Mouse (Mus musculus) ES-CJ7 (cell line): ENCODE data around the gene Ankzf1.

Experiments used
- DNase-seq: peaks from one replicate; pipeline ENCODE4 v3.0.0; 2011; ENCODE audit warnings: low read depth, low spot score

The Ankzf1 gene

DNA sequence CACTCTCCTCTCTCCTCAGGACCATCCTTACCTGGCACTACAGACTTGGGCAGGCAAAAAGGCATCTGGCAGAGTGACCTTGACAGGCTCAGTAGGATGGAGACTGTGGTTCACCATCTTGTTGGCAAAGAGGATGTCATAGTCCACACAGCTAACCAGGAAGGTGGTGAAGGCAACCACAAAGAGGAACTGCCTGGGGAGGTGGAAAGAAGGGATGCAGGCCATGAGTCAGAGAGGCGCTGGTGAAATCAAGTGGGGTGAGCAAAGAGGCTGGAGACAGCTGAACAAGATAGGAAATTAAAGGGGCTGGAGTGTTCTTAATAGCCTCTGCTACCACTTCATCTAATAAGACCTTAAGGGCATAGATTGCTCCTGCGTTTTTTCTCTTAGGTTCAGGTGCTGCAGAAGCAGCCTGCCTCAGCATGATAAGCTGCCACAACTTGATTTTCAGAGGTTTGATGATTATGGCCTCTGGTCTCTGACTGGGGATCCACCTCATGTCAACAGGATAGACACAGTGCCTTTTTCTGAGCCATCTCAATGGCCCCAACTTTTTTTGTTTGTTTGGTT lies 4.0 kb upstream of the Ankzf1 start:
- no peak for DNase-seq

DNA sequence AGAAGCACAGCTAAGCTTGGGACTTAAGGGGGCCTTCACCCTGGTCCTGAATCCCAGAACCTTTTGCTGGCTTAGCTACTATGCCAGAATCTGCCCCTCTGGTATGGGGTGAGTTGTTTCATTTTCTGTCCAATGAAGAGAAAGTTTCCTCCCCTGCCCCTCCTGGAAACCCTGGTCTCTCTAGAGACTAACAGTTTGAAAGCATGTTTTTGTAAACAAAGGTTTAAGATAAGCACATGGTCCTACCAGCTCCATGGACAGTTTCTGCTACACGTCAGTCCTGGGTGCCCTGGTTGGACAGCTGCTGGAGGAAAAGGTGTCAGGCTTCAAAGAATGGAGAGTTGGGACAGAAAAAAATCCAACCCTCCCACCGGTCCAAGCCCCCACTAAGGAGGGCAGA lies 1.4 kb upstream of the Ankzf1 start:
- DNase-seq: no peak

DNA sequence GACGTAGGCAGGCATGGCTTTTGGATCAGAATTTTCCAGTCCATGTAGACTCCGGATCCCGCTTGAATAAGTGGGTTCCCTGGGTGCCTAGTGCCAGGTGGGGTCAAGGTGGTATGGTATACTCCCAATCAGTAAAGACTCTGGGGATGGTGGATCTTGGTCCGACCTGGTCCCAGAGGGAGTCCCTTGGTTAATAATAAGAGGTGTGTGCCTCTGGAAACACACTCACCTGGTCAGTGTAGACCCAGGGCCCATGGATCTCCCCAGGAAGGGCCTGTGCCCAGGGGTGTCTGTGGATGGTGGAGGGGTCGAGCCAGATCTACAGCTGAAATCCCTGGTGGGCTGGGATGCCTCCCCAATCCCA lies 711 bp upstream of the Ankzf1 start:
- no peak for DNase-seq

DNA sequence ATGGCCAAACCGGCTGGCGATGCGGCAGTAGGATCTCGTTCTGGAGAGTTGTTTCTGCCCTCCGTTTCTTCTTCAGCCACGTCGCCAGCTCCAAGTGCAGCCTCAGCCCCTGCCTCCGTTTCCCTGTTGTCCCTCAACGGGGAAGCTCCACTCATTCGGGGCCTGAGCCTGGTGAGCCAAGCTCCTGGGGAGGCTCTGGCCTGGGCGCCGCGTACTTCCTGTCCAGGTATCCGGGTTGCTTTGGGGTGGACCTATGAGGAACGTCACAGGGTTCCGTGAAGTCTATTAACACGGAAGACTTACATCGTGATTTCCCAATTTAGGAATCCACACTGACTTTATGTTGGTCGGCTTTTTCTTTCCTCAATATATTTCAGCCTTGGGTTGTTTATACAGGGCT lies 501 bp downstream of the Ankzf1 start:
- DNase-seq: no peak

GRCm38 (mm10) chr1:75201236-75201635 lies 9.3 kb downstream of the Ankzf1 start:
- no peak for DNase-seq

GRCm38 (mm10) chr1:75208967-75209678 lies 17.2 kb downstream of the Ankzf1 start:
- peak; percentile 65 for DNase-seq

- DNase-seq: peak; percentile 97
Measured at GRCm38 (mm10) chr1:75210136-75211087, 18.5 kb downstream of the Ankzf1 start, which contains the start of the genes Glb1l and Stk16. TSS of gene Glb1l (minus strand) at chr1:75210813. TSS of gene Stk16 (plus strand) at chr1:75210838.

DNA sequence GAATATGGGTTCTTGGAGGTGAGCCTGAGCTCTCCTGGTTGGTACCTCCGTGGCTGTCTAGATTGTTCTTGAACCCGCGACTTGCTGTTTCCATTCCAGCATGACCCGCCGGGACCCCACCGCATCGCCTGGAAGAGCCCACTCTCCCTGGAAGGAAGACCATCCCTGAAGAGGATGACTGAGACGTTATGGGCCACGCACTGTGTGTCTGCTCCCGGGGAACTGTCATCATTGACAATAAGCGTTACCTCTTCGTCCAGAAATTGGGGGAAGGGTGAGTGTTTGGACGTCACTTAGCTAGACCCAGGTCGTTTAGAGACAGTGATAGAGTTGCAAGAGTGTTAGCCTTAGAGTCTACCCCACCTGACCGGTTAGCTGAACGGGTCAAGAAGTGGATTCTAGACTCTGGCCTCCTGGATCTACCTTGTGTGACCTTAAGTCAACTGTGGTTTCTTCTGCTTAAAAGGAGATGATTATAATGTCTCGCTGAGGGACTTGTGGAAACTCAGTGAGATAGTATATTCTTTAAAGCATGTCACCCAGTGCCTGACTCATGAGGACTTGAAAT lies 19.3 kb downstream of the Ankzf1 start:
- DNase-seq: no peak

- no peak for DNase-seq
Measured at GRCm38 (mm10) chr1:75212542-75212941, 20.6 kb downstream of the Ankzf1 start.

DNA sequence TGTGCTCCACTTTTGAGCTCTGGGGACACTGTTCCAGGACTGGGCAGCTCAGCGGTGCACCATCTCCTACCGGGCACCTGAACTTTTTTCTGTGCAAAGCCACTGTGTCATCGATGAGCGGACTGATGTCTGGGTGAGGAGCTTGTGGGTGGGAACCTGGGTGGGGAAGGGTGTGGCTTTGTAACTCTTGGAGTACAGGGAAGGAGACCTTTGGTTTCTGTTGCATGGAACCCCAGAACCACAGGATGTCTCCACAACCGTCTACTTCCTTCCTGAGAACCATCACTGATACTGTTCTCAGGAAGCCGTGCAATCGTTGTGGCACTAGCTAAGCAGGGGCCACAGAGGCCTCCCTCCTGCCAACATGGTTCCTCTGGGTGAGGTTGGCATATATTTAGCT lies 21.1 kb downstream of the Ankzf1 start:
- DNase-seq: no peak

DNA sequence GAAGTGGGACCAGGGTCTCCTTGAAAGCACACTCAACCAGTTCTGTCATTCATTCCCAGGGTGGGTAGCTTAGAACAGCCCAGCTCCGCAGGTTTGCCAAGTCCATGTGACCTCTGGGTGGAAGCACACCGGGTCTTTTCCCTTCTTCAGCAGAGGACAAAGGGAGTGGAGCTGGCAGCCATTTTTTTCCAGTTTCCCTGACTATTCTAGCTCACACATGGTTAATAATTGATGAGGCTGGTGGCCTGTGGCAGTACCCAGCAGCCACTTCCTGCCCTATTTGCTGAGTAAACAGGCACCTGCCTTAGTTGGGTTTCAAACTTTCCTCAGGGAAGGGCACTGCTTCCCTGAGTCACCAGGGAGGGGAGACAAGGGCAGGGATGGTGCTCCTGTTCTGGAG lies 22.5 kb downstream of the Ankzf1 start:
- DNase-seq: peak; percentile 58

GRCm38 (mm10) chr1:75214886-75215285 lies 22.9 kb downstream of the Ankzf1 start:
- no peak for DNase-seq

- no peak for DNase-seq
Measured at GRCm38 (mm10) chr1:75215785-75216184, 23.8 kb downstream of the Ankzf1 start.

- no peak for DNase-seq
Measured at GRCm38 (mm10) chr1:75216797-75217585, 25.0 kb downstream of the Ankzf1 start.

GRCm38 (mm10) chr1:75217893-75218226 lies 25.9 kb downstream of the Ankzf1 start:
- DNase-seq: no peak

- DNase-seq: peak; percentile 52
Measured at GRCm38 (mm10) chr1:75218227-75219001, 26.5 kb downstream of the Ankzf1 start.

- peak; percentile 95 for DNase-seq
Measured at GRCm38 (mm10) chr1:75219078-75219477, 27.1 kb downstream of the Ankzf1 start.

DNA sequence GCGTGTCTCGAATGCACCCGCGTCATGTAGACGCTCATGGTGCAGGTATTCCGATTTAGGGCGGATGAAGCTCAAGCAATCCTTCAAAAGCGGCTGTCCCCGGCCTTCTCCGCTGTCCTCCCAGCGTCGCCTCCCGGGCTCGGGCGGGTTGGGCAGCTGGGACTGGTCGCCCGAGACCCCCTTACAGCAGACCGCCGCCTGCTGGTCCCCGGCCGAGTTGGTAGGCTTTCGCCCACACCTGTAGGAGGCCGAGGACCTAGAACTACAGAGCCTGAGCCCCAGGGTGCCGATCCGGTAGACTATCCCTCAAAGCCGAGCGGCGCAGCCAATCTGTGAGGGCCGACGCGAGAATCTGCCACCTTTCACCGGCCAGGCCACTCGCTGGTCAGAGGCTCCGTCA lies 27.6 kb downstream of the Ankzf1 start, which contains the start of gene Tuba4a:
TSS of gene Tuba4a (minus strand) at position 335 of the 400 bp plus-strand sequence.
- peak; percentile 44 for DNase-seq

DNA sequence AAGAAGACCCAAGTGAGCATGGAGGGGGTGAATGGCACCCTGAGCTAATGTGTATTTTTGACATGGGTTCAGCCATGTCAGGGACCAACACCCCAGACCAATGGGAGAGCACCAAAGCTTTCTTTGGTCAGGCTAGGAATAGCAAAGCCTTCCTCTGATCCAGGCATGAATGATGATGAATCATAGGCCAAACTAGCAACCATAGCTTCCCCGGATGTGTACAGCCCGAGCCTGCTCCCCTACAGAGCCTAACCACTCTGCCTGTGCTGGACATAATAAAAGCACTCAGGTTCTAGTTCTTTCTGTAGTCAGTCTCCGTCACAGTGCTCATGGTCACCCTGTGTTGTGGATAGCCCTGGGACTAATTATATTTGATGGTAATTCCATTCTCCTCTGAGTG lies 29.6 kb downstream of the Ankzf1 start:
- no peak for DNase-seq

GRCm38 (mm10) chr1:75222926-75223325 lies 31.0 kb downstream of the Ankzf1 start:
- no peak for DNase-seq
